In the genomic region with DNA sequence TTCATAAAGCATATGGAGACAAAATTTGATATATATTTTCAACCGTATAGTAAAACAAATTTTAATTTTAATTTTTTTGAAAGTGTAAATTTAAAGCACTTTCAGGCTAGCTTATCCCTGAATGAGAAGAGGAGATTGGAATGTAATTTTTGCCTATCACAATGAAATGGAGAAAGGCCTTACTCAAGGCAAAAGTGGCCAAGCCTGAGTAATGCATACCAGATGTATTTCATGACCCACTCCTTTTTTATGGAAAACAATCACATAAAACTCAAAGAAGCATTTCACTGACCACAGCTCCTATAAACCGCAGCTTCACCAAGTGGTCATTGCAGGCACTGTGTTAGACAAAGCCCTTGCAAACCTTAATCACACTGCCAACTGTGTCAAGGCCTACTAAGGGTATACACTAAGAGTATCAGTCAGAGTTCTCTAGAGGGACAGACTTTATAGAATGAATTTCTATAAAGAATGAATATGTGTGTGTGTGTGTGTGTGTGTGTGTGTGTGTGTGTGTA, we compare ENCODE assay signal across 22 mouse cellular contexts. TPM values are rescaled to one million over a fixed set of nuclear protein-coding genes. Genes with fewer than 3 reads are reported as not detected.
DNase-seq lines count a peak whose midpoint lies in the region; ATAC-seq lines count a peak whose summit lies in the region.
"Had no signal": no experiment of that assay in that cellular context is flagged by ENCODE, and none has a peak within 500 bp of the region (broad histone marks: within the 10 kb centered on the region; RNA-seq: fewer than 3 reads in every experiment).

No protein-coding gene starts in this region.

- no peak for ATAC-seq in neural tube, embryonic 15.5 days (ENCODE audit: low FRiP score)
- ATAC-seq: CD4-positive, CD25-positive, alpha-beta regulatory T cell, adult 4 months; forebrain, embryonic 14.5 days; intestine, embryonic 16.5 days had no signal

- H3K27me3 ChIP-seq in neural tube, embryonic 15.5 days (replicated peaks): no peaks in the 10 kb centered on the region
- H3K27me3 ChIP-seq: embryonic facial prominence, embryonic 13.5 days; heart, embryonic 15.5 days had no signal

- H3K9me3 ChIP-seq in neural tube, embryonic 15.5 days (replicated peaks): no peaks in the 10 kb centered on the region
- H3K9me3 ChIP-seq: embryonic facial prominence, embryonic 13.5 days; G1E; heart, embryonic 15.5 days had no signal

- WGBS in neural tube, embryonic 15.5 days: 83% methylated on average over 2 of the region's 2 CpGs

- peaks cover 5% of the 10 kb centered on the region; the same call in 1 of the 2 replicates for H3K4me1 ChIP-seq in neural tube, embryonic 15.5 days
- H3K4me1 ChIP-seq: heart, embryonic 15.5 days had no signal

- H3K27ac ChIP-seq in neural tube, embryonic 15.5 days (replicated peaks): no peak overlapping the region
- H3K27ac ChIP-seq: embryonic facial prominence, embryonic 13.5 days; heart, embryonic 15.5 days; hindbrain, embryonic 14.5 days had no signal

- H3K4me2 ChIP-seq in neural tube, embryonic 15.5 days: no peak overlapping the region
- H3K4me2 ChIP-seq: embryonic facial prominence, embryonic 13.5 days; heart, embryonic 11.5 days; heart, embryonic 15.5 days; hindbrain, embryonic 14.5 days had no signal

- H3K4me3 ChIP-seq in neural tube, embryonic 15.5 days (replicated peaks): no peak overlapping the region
- H3K4me3 ChIP-seq: embryonic facial prominence, embryonic 13.5 days; heart, embryonic 15.5 days had no signal

- no peaks in the 10 kb centered on the region for H3K36me3 ChIP-seq in neural tube, embryonic 15.5 days
- H3K36me3 ChIP-seq: embryonic facial prominence, embryonic 13.5 days; G1E; heart, embryonic 15.5 days had no signal

- DNase-seq in 3T3-L1 (ENCODE audit: low read depth, low spot score): peak; percentile 23
- peak; percentile 62 for DNase-seq in Muller cell, postnatal 12 days (ENCODE audit: inconsistent ontology term)
- DNase-seq in forelimb bud, embryonic 11.5 days (ENCODE audit: low read depth, low spot score): peak; percentile 36
- peak; percentile 4 for DNase-seq in mesoderm, embryonic 11.5 days (ENCODE audit: low read depth, low spot score)
- no peak for DNase-seq in embryo, embryonic 11 days
- DNase-seq: adrenal gland, adult 2 months; adrenal gland, postnatal 25 days; B cell, adult 2 months; cerebellum, adult 18-20 months; cerebellum, postnatal 10 days; gastrocnemius, postnatal 10 days; heart, adult 18-20 months; heart, postnatal 14 days had no signal

- no peak overlapping the region for H3K9ac ChIP-seq in neural tube, embryonic 15.5 days (replicated peaks)
- H3K9ac ChIP-seq: embryonic facial prominence, embryonic 13.5 days; heart, embryonic 15.5 days; hindbrain, embryonic 14.5 days had no signal

RNA-seq across cellular contexts. Expression of a gene that starts 8.5 kb away (rescaled TPM):
- 2.4 and 2.9 TPM in 2 replicates for polyA plus RNA-seq in neural tube, embryonic 15.5 days (2015; fragmentation: Nextera tagmentation; extraction: Ambion mirVana)
- polyA plus RNA-seq: CD4-positive, CD25-positive, alpha-beta regulatory T cell, adult 4 months; G1E had no signal
